Mouse (Mus musculus) spleen, adult 2 months (tissue): ENCODE measurements at regions not wholly inside any gene's neighbourhood (a gene's known extent, or its start where the extent isn't known, plus 50 kb on each side); places are given as distances from the start of the nearest gene placed in this dataset.

Source experiments
- CTCF ChIP-seq: fragments of 200-500 bp; IDR thresholded peaks from 2 replicates; pipeline ENCODE4 v1.5.1; 2011; ENCODE audit warnings: mild to moderate bottlenecking, inconsistent platforms; ENCODE audit not compliant: insufficient read depth, insufficient read length, insufficient replicate concordance; ENCODE audit errors: extremely low read depth
- POLR2A ChIP-seq: fragments of 200-500 bp; IDR thresholded peaks from 2 replicates; pipeline ENCODE4 v1.6.1; 2011; ENCODE audit warnings: low read depth, low read length, inconsistent platforms

DNA sequence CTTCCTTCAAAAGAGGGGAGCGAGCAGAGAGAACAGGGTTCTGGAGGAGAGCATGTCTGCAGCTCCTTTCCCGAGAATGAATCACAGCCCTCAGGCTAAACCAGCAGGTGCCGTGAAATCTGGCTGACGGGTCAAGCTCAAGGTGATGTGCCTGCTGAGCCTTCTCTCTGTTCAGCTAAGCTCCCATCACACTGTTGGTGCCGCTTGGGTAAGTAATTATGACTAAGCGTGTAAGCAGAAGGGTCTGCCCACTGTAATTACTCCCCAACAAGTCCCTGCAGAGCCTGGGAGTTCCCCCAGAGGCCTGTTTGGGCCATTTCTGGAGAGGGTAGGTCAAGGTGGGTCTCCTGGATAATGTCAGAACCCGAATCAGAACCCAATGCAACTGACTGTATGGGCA lies 139.5 kb upstream of the Irf2bp2 start:
- TF ChIP-seq CTCF: no peak
- TF ChIP-seq POLR2A: no peak
